Mouse (Mus musculus) midbrain, embryonic 15.5 days (tissue): ENCODE measurements at regions not wholly inside any gene's neighbourhood (a gene's known extent, or its start where the extent isn't known, plus 50 kb on each side); places are given as distances from the start of the nearest gene placed in this dataset.

Experiments used
- ATAC-seq: fragments of 200-750 bp; cut with Nextera tagmentation; replicated peaks from 2 replicates; pipeline ENCODE4 v1.8.0; 2017; ENCODE audit warnings: moderate TSS enrichment
- H3K27ac ChIP-seq: fragments of 300-500 bp; sonication (generic); 2 replicates; pipeline ENCODE4 v1.5.1; 2015; ENCODE audit warnings: mild to moderate bottlenecking, inconsistent platforms
- H3K27me3 ChIP-seq: fragments of 300-500 bp; sonication (generic); replicated peaks from 2 replicates; pipeline ENCODE4 v1.6.1; 2015; ENCODE audit warnings: inconsistent platforms
- H3K36me3 ChIP-seq: fragments of 300-500 bp; sonication (generic); replicated peaks from 2 replicates; pipeline ENCODE4 v1.6.1; 2015; ENCODE audit warnings: inconsistent platforms
- H3K4me1 ChIP-seq: fragments of 300-500 bp; sonication (generic); 2 replicates; pipeline ENCODE4 v1.6.1; 2015; ENCODE audit warnings: inconsistent platforms
- H3K4me2 ChIP-seq: fragments of 300-500 bp; sonication (generic); 2 replicates; pipeline ENCODE4 v1.6.1; 2015; ENCODE audit warnings: inconsistent platforms, mild to moderate bottlenecking, moderate library complexity
- H3K4me3 ChIP-seq: fragments of 300-500 bp; sonication (generic); 2 replicates; pipeline ENCODE4 v1.5.1; 2015; ENCODE audit warnings: mild to moderate bottlenecking, inconsistent platforms
- H3K9ac ChIP-seq: fragments of 300-500 bp; sonication (generic); 2 replicates; pipeline ENCODE4 v1.6.1; 2015; ENCODE audit warnings: mild to moderate bottlenecking, inconsistent platforms
- H3K9me3 ChIP-seq: fragments of 300-500 bp; sonication (generic); 2 replicates; pipeline ENCODE4 v1.6.1; 2016; ENCODE audit warnings: inconsistent platforms
- WGBS: fragments of 180-500 bp; shearing (Covaris S2); methylation state at CpG from one replicate; pipeline ENCODE4 v1.1.7; 2015; ENCODE audit warnings: mixed read lengths; 5-methylcytosine and 5-hydroxymethylcytosine counted together

DNA sequence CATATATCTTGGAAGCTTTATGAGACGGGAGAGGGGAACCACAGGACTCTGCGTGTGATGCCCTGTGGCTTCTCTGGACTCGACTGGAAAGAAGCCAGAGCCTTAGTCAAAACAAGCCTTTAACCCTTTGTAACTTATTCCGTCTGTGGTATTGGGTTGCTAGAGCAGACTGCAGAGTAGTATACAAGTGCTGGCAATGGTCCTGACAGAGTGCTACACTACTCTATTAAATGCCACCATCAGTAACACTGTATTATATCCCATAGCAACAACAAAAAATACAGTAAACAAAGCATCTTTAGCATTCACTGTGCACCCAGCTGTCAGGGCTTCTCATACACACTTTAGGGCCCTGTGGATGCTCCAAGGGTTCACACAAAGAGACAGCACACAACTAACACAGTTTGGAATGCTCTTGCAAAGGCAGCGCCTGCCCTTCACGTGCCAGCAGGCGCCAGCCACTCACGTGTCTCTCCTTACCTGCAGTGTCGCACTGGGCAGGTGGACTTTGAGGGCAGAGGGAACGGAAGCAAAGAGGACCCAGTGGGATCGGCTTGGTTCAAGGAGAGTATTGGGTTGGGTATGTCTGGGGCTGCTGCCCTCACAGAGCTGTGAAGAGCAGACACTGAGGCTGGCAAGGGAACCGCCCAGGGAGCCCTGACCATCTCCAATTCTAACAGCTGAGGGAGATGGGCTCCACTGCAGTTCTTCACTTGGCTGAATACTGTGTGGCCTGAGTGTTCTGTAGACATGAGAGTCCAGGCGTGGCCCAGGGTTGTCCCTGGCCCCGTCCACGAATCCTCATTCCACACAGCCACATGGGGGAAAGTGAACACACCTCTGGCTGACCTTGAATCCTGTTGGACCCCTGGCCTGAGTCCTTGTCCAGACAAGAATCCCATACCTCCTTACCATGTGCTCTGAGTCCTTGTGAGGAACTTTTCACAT lies 130.3 kb upstream of the Zdhhc25 start:
- H3K27ac ChIP-seq: no peak overlapping the region
- H3K4me3 ChIP-seq: no peak overlapping the region
- ATAC-seq: no peak
- H3K9me3 ChIP-seq: no peaks in the 10 kb centered on the region
- peaks cover 26% of the 10 kb centered on the region for H3K4me1 ChIP-seq
- no peak overlapping the region for H3K4me2 ChIP-seq
- WGBS: 76% methylated on average over 15 of the region's 15 CpGs
- no peaks in the 10 kb centered on the region for H3K27me3 ChIP-seq
- no peak overlapping the region for H3K9ac ChIP-seq
- H3K36me3 ChIP-seq: no peaks in the 10 kb centered on the region

- H3K9ac ChIP-seq: no peak overlapping the region
Observed at GRCm38 (mm10) chr15:88472351-88473100, 127.6 kb upstream of the Zdhhc25 start.

DNA sequence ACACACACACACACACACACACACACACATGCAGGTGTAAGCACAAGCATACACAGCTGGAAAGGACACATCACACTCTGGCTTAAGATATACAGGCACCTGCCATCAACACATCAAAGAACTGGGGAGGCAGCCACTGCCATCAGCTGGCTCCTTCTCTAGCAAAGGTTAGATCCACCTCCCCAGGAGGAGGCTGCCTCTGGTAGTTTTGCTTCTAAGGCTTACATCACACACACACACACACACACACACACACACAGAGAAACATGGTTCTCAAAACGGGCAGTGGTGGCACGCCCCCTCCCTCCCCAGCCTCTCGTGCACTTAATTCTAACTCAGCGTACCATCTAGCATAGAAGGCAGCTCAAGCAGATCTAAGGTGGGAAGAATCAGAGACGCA lies 126.9 kb upstream of the Zdhhc25 start:
- 43% methylated on average over 5 of the region's 5 CpGs for WGBS
- H3K9me3 ChIP-seq: no peaks in the 10 kb centered on the region
- no peak overlapping the region for H3K4me3 ChIP-seq
- no peak overlapping the region for H3K27ac ChIP-seq
- peaks cover 23% of the 10 kb centered on the region for H3K4me1 ChIP-seq
- H3K36me3 ChIP-seq: no peaks in the 10 kb centered on the region
- H3K4me2 ChIP-seq: no peak overlapping the region
- no peaks in the 10 kb centered on the region for H3K27me3 ChIP-seq
- H3K9ac ChIP-seq: no peak overlapping the region
- ATAC-seq: no peak

More at GRCm38 (mm10) chr15:88472351-88473100, 127.6 kb upstream of the Zdhhc25 start:
- peaks cover 26% of the 10 kb centered on the region for H3K4me1 ChIP-seq
- 39% methylated on average over 18 of the region's 18 CpGs for WGBS
- ATAC-seq: no peak
- H3K9me3 ChIP-seq: no peaks in the 10 kb centered on the region
- no peaks in the 10 kb centered on the region for H3K36me3 ChIP-seq
- no peak overlapping the region for H3K27ac ChIP-seq
- H3K4me3 ChIP-seq: no peak overlapping the region
- H3K27me3 ChIP-seq: no peaks in the 10 kb centered on the region
- no peak overlapping the region for H3K4me2 ChIP-seq

DNA sequence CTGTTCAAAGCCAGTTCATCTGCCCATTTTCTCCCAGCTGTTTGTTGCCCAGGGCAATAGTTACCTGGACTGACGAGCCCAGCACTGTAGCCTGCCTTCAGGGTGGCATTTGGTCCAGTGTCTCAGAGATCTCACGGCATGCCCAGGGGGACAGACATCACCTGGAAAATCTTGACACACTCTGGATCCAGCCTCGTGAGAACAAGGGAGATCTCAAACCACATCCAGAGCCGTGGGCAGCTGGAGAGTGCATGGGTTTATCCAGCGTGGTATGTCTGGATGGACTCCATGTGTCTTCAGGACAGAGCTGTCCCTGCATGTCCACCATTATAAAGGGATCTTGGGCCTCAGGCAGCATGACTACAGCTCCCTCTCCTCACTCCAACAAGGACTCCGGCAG lies 116.6 kb upstream of the Zdhhc25 start:
- Histone ChIP-seq H3K9me3 (no peaks in the 10 kb centered on the region), H3K4me1 (no peaks in the 10 kb centered on the region), H3K9ac (no peak overlapping the region), H3K27ac (no peak overlapping the region), H3K27me3 (no peaks in the 10 kb centered on the region), H3K4me2 (no peak overlapping the region), H3K36me3 (no peaks in the 10 kb centered on the region), H3K4me3 (no peak overlapping the region)
- WGBS: 82% methylated on average over 6 of the region's 6 CpGs
- ATAC-seq: no peak

DNA sequence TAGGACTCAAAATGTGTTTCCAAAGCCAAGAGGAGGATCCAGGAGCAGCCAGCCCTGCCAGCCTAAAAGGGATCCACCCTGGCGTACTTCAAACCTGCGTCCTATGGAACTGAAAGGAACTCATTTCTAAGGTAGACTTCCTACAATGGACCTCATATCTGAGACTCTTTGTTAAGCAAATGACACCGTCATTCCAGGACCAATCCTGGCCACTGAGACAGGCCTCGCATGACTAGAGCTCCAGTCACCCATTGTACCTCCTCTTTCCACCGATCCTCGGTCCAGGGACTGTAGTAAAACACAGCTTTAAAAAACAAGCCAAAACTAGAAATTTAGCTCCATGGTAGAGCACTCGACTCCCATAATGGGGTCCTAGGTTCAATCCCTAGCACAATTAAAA lies 110.4 kb upstream of the Zdhhc25 start:
- no peak overlapping the region for H3K27ac ChIP-seq
- H3K4me1 ChIP-seq: peaks cover 7% of the 10 kb centered on the region; the same call in 1 of the 2 replicates
- no peak overlapping the region for H3K4me2 ChIP-seq
- ATAC-seq: no peak
- 86% methylated on average over 7 of the region's 7 CpGs for WGBS
- no peak overlapping the region for H3K4me3 ChIP-seq
- H3K36me3 ChIP-seq: no peaks in the 10 kb centered on the region
- H3K9me3 ChIP-seq: no peaks in the 10 kb centered on the region
- no peaks in the 10 kb centered on the region for H3K27me3 ChIP-seq
- H3K9ac ChIP-seq: no peak overlapping the region

DNA sequence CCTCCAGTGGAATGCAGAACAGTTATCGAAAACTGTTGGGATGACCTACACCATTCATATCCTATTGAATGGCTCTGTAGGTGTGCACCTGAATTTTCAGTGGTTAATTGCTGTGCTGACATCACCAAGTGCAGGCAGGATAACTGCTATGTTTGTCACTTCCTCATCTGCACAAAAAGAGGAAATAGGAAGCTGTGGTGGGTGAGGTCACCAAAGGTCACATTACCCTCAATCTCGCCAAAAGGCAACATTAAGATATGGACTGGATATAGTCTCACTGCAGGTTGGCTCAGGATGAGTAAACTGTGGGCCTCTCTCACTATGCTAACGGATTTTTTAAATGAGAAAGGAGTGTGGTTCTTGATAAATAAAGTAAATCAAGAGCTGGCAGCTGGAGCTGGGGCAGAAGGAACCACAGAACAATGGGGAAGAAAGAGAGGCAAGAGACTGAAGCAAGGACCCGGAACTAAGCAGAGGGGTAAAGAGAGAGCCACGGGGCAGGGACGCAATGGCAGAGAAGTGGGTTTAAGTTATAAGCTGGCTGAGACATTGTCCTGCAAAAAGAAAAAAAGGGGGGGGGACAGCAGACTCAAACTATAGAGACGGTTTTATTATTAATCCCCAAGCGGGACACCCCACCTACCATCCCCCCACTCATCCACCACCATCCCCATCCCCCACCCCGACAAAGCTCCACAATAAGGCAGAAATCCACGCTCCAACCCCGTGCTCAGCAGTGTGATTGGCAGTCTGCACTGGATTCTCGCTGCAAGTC lies 109.6 kb upstream of the Zdhhc25 start:
- no peaks in the 10 kb centered on the region for H3K9me3 ChIP-seq
- H3K9ac ChIP-seq: no peak overlapping the region
- H3K4me3 ChIP-seq: no peak overlapping the region
- no peak overlapping the region for H3K27ac ChIP-seq
- no peak overlapping the region for H3K4me2 ChIP-seq
- 22% methylated on average over 12 of the region's 12 CpGs for WGBS
- no peaks in the 10 kb centered on the region for H3K36me3 ChIP-seq
- H3K4me1 ChIP-seq: peaks cover 7% of the 10 kb centered on the region; the same call in 1 of the 2 replicates
- no peaks in the 10 kb centered on the region for H3K27me3 ChIP-seq
- no peak for ATAC-seq

GRCm38 (mm10) chr15:88491091-88491366 lies 109.1 kb upstream of the Zdhhc25 start:
- Histone ChIP-seq H3K27ac (no peak overlapping the region), H3K9me3 (no peaks in the 10 kb centered on the region), H3K4me3 (no peak overlapping the region), H3K9ac (no peak overlapping the region), H3K4me1 (peaks cover 7% of the 10 kb centered on the region; the same call in 1 of the 2 replicates), H3K27me3 (no peaks in the 10 kb centered on the region), H3K4me2 (no peak overlapping the region), H3K36me3 (no peaks in the 10 kb centered on the region)
- ATAC-seq: no peak
- WGBS: 44% methylated on average over 5 of the region's 5 CpGs

GRCm38 (mm10) chr15:88497957-88498356 lies 102.1 kb upstream of the Zdhhc25 start:
- Histone ChIP-seq H3K36me3 (no peaks in the 10 kb centered on the region), H3K4me1 (no peaks in the 10 kb centered on the region), H3K4me3 (no peak overlapping the region), H3K27ac (no peak overlapping the region), H3K27me3 (no peaks in the 10 kb centered on the region), H3K9me3 (no peaks in the 10 kb centered on the region), H3K4me2 (no peak overlapping the region), H3K9ac (no peak overlapping the region)
- WGBS: 85% methylated on average over 7 of the region's 7 CpGs
- no peak for ATAC-seq

DNA sequence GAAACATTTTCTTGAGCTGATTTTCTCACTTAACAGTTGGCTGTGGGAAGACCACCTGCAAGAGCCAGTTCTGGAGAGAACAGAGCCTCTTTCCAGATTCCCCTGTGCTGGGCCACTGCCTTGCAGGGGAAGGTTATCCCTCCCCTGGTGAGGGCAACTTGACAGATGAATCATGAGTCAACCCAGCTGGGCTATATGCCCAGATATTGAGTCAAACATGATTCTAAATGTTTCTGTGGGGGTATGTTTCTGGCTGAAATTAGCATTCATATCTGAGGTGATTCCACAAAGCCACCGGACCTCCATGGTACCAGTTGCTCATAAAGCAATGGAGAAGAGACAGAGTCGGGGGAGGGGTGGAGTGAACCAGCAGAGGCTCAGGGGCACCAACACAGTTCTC lies 97.8 kb upstream of the Zdhhc25 start:
- H3K4me1 ChIP-seq: peaks cover 5% of the 10 kb centered on the region; the same call in 1 of the 2 replicates
- 80% methylated on average over 2 of the region's 2 CpGs for WGBS
- H3K9ac ChIP-seq: no peak overlapping the region
- no peak overlapping the region for H3K4me2 ChIP-seq
- H3K4me3 ChIP-seq: no peak overlapping the region
- no peaks in the 10 kb centered on the region for H3K9me3 ChIP-seq
- H3K27ac ChIP-seq: no peak overlapping the region
- H3K27me3 ChIP-seq: no peaks in the 10 kb centered on the region
- H3K36me3 ChIP-seq: no peaks in the 10 kb centered on the region
- ATAC-seq: no peak

DNA sequence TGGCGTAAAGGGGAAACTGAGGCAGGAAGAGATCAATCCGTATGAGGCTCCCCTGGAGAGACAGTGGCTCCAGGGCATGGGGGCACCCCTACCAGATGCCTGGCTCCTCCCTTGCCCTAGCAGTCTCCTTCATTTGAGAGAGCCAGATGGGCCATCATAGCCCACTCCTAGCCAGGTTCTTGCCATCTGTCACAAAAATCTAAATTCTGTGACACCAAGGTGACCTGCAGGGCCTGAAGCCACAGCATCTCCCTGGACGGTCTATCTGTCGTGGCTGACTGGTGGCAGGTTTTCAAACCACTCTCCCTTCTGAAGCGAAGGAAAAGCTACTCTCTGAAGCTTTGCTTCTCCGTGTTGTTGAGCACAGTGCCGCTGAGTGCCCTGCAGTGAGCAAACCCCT lies 96.2 kb upstream of the Zdhhc25 start:
- H3K27me3 ChIP-seq: no peaks in the 10 kb centered on the region
- H3K9me3 ChIP-seq: no peaks in the 10 kb centered on the region
- ATAC-seq: no peak
- H3K9ac ChIP-seq: no peak overlapping the region
- WGBS: 73% methylated on average over 7 of the region's 7 CpGs
- peaks cover 5% of the 10 kb centered on the region; the same call in 1 of the 2 replicates for H3K4me1 ChIP-seq
- no peak overlapping the region for H3K4me2 ChIP-seq
- H3K36me3 ChIP-seq: no peaks in the 10 kb centered on the region
- H3K27ac ChIP-seq: no peak overlapping the region
- no peak overlapping the region for H3K4me3 ChIP-seq

DNA sequence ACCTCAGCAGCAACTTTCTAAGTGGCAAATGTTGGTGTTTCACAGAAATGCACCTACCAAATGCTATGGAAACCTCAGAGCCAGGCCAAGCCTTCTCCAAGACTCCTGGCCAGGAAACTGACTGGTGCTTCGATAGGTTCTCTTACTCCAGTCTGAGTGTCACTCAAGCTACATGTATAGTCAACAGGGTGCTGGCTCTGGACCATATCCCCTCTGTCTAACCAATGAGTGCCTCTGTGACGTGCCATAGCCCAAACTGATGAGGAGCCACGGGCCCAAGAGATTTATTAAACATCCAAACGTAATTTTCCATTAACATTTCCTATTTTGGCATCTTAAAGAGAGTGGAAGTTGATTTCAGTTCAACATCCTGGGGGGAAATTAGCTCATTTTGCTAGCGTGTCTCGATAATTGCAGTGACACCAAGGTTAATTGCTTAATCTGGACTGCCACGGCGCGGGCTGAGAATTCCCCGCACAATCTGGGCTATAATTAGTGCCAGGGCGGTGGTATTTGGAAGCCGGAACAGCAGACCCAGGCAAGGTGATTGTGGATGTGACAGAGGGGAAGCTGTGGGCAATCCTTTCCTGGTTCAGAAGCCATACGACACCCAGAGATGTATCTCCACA lies 94.5 kb upstream of the Zdhhc25 start:
- Histone ChIP-seq H3K4me3 (no peak overlapping the region), H3K9me3 (no peaks in the 10 kb centered on the region), H3K27me3 (no peaks in the 10 kb centered on the region), H3K4me1 (peaks cover 5% of the 10 kb centered on the region; the same call in 1 of the 2 replicates), H3K36me3 (no peaks in the 10 kb centered on the region), H3K27ac (no peak overlapping the region), H3K9ac (no peak overlapping the region), H3K4me2 (no peak overlapping the region)
- ATAC-seq: no peak
- WGBS: 57% methylated on average over 13 of the region's 13 CpGs

DNA sequence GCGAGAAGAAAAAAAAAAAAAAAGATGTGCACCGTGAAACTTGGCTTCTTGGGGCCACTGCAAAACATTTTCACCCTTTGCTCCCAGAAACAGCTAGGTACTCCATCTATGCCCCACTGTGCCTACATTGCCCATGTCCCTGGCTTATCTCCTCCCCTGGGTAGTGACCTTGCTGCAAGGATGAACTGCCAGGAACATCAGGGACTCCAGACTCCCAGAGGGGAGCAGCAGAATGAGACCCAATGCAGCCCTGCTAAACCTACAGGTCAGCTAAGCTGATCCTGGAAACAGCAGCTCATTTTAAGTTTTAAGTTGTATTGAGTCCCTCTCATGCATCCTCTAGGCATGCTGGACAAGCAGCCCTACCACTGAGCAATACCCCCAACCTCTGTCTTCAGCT lies 92.2 kb upstream of the Zdhhc25 start:
- Histone ChIP-seq H3K36me3 (no peaks in the 10 kb centered on the region), H3K9me3 (no peaks in the 10 kb centered on the region), H3K4me1 (peaks cover 5% of the 10 kb centered on the region; the same call in 1 of the 2 replicates), H3K4me3 (no peak overlapping the region), H3K4me2 (no peak overlapping the region), H3K27me3 (no peaks in the 10 kb centered on the region), H3K9ac (no peak overlapping the region), H3K27ac (no peak overlapping the region)
- no peak for ATAC-seq
- WGBS: 61% methylated on average over 2 of the region's 2 CpGs
